Mouse (Mus musculus) hindbrain, embryonic 12.5 days (tissue): ENCODE data around the gene Sucnr1. TPM values are rescaled to one million over a fixed set of nuclear protein-coding genes. Genes with fewer than 3 reads are reported as not detected.
"Not testable (repeated sequence)": the region's sequence is repeated elsewhere in the genome, so short reads cannot be mapped to it uniquely, and the experiment has no call there.

ENCODE experiments used
- ATAC-seq: fragments of 200-750 bp; cut with Nextera tagmentation; 2 replicates; pipeline ENCODE4 v1.8.0; 2017; ENCODE audit warnings: moderate TSS enrichment; ENCODE audit not compliant: low FRiP score
- H3K27ac ChIP-seq: fragments of 300-500 bp; sonication (generic); 2 replicates; pipeline ENCODE4 v1.5.1; 2016; ENCODE audit warnings: mild to moderate bottlenecking
- H3K27me3 ChIP-seq: fragments of 300-500 bp; sonication (generic); 2 replicates; pipeline ENCODE4 v1.6.1; 2016; ENCODE audit warnings: mild to moderate bottlenecking
- H3K36me3 ChIP-seq: fragments of 300-500 bp; sonication (generic); 2 replicates; pipeline ENCODE4 v1.6.1; 2016; ENCODE audit warnings: mild to moderate bottlenecking
- H3K4me1 ChIP-seq: fragments of 300-500 bp; sonication (generic); 2 replicates; pipeline ENCODE4 v1.6.1; 2016
- H3K4me2 ChIP-seq: fragments of 300-500 bp; sonication (generic); replicated peaks from 2 replicates; pipeline ENCODE4 v1.6.1; 2016; ENCODE audit warnings: mild to moderate bottlenecking
- H3K4me3 ChIP-seq: fragments of 300-500 bp; sonication (generic); 2 replicates; pipeline ENCODE4 v1.5.1; 2016; ENCODE audit warnings: mild to moderate bottlenecking
- H3K9ac ChIP-seq: fragments of 300-500 bp; sonication (generic); 2 replicates; pipeline ENCODE4 v1.6.1; 2016; ENCODE audit warnings: mild to moderate bottlenecking, moderate library complexity
- H3K9me3 ChIP-seq: fragments of 300-500 bp; sonication (generic); replicated peaks from 2 replicates; pipeline ENCODE4 v1.6.1; 2016; ENCODE audit warnings: mild to moderate bottlenecking
- WGBS: fragments of 180-500 bp; shearing (Covaris S2); methylation state at CpG from one replicate; pipeline ENCODE4 v1.1.7; 2016; 5-methylcytosine and 5-hydroxymethylcytosine counted together
- polyA plus RNA-seq: library from polyadenylated mRNA; unstranded; fragments of >200 nt; fragmentation: Nextera tagmentation; extraction: Ambion mirVana; gene quantifications from 2 replicates; pipeline ENCODE4 v1.2.1, GENCODE M21; 2016

Gene Sucnr1
- polyA plus RNA-seq, 1 experiment from 2014 or later = not detected

DNA sequence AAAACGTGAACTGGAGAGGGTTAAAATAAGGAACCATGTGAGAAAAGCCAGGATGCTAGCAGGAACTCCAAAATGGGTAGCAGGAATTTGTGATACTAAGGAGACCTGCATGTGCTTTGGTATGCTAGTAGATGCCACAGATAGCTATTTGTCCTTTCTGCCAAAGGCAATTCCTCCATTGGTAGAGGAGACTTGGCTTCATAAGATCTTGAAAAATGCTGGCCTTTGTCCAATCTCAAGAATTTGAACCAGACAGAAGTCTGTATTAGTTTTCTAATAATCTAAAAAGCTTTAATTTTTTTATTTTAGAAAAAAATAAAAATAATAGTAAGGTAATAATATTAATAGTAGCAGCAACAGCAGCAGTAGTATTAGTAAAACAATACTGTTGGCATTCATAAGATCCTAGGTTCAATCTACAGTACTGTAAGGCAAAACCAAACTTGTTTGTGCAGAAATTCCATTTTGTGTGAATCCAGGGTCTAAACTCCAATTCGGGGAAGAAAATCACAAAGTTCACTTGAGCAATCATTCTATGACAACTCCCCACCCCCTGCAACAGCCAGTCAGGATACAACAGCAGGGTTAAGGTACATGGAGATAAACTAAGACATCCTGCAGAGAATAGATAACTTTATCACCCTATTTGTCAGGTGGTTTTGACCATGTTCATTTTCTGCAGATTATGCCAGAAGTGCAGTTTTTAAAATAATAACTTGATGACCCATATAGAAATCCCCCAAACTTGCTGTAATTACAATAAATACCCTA is 12.9 kb downstream of the Sucnr1 start:
- no peak for ATAC-seq
- Histone ChIP-seq H3K27ac (no peak overlapping the region), H3K4me3 (no peak overlapping the region), H3K9me3 (no peaks in the 10 kb centered on the region), H3K36me3 (no peaks in the 10 kb centered on the region), H3K9ac (no peak overlapping the region), H3K4me2 (no peak overlapping the region), H3K4me1 (no peaks in the 10 kb centered on the region), H3K27me3 (no peaks in the 10 kb centered on the region)
- 62% methylated on average over 2 of the region's 2 CpGs for WGBS

DNA sequence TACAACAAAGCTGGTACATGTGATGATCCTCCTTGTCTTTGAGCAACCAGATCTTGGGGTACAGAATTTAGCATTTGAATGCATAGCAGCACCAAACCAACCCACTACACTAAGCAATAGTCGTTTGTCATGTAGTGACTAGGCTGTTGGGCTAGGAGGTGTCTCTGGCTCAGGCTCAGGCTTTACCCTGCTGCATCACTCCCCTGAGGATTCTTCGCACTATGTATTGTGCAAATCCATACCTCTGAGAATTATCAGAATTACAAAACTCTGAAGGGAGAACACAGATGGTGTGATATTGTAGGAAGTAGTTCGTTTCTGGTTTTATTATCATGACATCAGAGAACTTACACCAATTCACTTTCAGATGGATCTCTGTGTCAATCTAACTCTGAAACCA is 15.3 kb downstream of the Sucnr1 start:
- Histone ChIP-seq H3K4me3 (no peak overlapping the region), H3K27me3 (no peaks in the 10 kb centered on the region), H3K4me1 (no peaks in the 10 kb centered on the region), H3K9ac (no peak overlapping the region), H3K4me2 (no peak overlapping the region), H3K36me3 (no peaks in the 10 kb centered on the region), H3K27ac (no peak overlapping the region), H3K9me3 (no peaks in the 10 kb centered on the region)
- WGBS = 77% methylated on average over 3 of the region's 3 CpGs
- ATAC-seq = no peak

DNA sequence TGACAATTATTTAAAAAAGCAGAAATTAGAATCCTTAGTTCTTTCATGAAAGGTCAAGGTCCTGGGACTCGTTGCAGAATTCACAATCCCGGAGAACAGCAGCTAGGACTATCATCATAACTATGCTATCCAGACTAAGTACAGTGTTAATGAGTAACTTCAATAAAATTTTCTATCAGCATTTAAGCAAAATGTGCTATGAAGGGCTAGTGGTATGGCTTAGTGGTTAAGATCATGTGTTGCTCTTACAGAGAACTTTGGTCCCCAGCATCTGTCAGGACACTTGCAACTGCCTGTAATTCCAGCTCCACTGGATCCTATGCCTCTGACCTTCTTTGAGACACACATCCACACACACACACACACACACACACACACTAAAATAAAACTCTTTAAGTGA is 15.8 kb downstream of the Sucnr1 start:
- Histone ChIP-seq H3K4me3 (no peak overlapping the region), H3K4me2 (no peak overlapping the region), H3K27me3 (no peaks in the 10 kb centered on the region), H3K9ac (no peak overlapping the region), H3K36me3 (no peaks in the 10 kb centered on the region), H3K4me1 (no peaks in the 10 kb centered on the region), H3K9me3 (no peaks in the 10 kb centered on the region), H3K27ac (no peak overlapping the region)
- no peak for ATAC-seq
- WGBS = 94% methylated on average over 2 of the region's 2 CpGs

DNA sequence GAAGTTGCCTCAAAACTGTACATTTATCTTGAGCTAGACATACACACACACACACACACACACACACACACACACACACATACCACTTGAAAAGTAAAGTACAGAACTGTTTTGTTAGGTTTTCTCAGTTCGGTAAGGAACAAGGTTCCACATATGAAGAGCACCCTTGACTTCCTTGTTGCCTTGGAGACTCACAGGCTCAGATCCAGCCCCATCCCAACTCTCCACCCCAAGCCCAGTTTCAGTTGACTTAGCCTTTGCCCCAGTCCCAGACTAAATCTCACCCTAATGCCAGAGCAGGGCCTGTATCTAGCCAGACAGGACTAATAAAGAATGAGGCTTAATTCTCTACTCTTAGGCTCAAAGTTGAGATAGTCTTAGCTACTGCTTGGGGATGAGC is 16.9 kb downstream of the Sucnr1 start:
- Histone ChIP-seq H3K4me1 (no peaks in the 10 kb centered on the region), H3K27me3 (no peaks in the 10 kb centered on the region), H3K4me3 (no peak overlapping the region), H3K4me2 (no peak overlapping the region), H3K36me3 (no peaks in the 10 kb centered on the region), H3K27ac (no peak overlapping the region), H3K9ac (no peak overlapping the region), H3K9me3 (no peaks in the 10 kb centered on the region)
- WGBS = 80% methylated on average over 1 of the region's 1 CpGs
- ATAC-seq = no peak

DNA sequence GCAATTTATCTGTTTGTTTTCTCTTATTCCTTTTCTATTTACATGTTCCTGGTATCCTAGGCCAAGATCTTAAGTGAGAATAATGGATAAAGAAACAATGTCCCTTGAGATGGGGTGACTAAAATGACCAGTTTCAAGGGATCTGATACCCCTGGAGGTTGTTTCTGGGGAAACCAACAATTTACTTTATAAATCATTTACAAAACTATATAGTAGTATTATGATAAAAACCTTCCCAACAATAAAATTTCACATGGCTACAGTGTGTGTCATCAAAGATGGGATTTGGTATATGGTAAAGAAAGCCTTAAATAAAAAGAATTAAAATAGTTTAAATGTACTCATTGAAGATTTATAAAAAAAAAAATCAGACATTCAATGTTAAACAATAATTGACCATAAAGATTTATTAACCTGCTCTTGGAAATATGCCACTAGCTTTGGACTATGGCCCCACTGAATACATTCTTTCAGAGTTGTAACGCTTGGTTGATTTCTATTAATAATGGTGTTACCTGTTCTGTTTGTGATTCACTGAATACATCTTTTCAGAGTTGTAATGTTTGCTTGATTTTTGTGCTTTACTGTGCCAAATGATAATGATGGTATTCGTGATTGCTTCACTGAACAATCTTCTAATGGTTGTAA is 22.9 kb downstream of the Sucnr1 start:
- 93% methylated on average over 2 of the region's 2 CpGs for WGBS
- H3K9ac ChIP-seq = no peak overlapping the region

DNA sequence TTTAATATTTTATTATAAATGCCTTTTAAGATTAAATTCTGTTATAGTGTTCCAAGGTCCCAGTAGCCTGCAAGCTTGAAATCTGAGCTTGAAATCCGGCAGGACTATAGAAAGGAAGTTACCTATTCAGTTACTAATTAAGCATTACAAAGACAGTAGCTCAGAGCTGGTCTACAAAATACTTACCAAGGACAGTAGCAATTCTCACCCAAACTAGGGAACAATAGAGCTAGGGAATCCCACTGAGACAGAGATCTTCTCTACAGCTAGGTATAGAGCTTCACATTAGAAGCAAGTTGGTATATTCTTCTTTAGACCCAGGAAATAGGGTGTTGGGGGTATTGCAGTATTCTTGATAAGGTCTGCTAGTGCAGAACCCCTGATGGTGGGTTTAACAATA is 24.8 kb downstream of the Sucnr1 start:
- H3K27ac ChIP-seq, H3K36me3 ChIP-seq, H3K4me3 ChIP-seq, H3K9ac ChIP-seq, H3K27me3 ChIP-seq, H3K4me1 ChIP-seq, H3K9me3 ChIP-seq, H3K4me2 ChIP-seq, ATAC-seq: not testable (repeated sequence)
- WGBS = 43% methylated on average over 1 of the region's 1 CpGs

More for the DNA sequence above, 22.9 kb downstream of the Sucnr1 start:
- Histone ChIP-seq H3K4me1 (no peaks in the 10 kb centered on the region), H3K9me3 (no peaks in the 10 kb centered on the region), H3K4me2 (no peak overlapping the region), H3K27ac (no peak overlapping the region), H3K27me3 (no peaks in the 10 kb centered on the region), H3K4me3 (no peak overlapping the region), H3K36me3 (no peaks in the 10 kb centered on the region)
- ATAC-seq = no peak

DNA sequence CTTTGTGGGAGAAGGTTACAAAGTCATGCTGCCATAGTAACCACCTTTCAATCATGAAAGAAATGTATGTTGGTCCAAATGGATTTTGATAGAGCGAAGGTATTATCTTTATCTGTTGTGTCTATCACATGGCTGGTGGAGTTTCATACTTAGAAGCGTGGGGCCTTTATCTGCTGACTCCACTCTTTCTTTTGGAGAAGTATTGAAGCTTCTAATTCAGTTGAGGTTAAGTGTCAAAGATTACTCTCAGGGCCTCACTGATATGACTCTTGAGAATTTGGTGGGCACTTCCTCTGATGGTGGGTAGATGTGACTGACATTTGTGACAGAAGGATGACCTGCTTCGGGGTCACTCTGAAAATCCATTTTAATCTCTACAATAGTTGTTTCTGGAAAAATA is 26.1 kb downstream of the Sucnr1 start:
- no peak overlapping the region for H3K27ac ChIP-seq
- H3K4me2 ChIP-seq = no peak overlapping the region
- no peaks in the 10 kb centered on the region for H3K9me3 ChIP-seq
- H3K4me3 ChIP-seq = no peak overlapping the region
- no peak for ATAC-seq
- no peaks in the 10 kb centered on the region for H3K27me3 ChIP-seq
- H3K9ac ChIP-seq = no peak overlapping the region
- no peaks in the 10 kb centered on the region for H3K4me1 ChIP-seq
- 94% methylated on average over 3 of the region's 3 CpGs for WGBS
- H3K36me3 ChIP-seq = no peaks in the 10 kb centered on the region

DNA sequence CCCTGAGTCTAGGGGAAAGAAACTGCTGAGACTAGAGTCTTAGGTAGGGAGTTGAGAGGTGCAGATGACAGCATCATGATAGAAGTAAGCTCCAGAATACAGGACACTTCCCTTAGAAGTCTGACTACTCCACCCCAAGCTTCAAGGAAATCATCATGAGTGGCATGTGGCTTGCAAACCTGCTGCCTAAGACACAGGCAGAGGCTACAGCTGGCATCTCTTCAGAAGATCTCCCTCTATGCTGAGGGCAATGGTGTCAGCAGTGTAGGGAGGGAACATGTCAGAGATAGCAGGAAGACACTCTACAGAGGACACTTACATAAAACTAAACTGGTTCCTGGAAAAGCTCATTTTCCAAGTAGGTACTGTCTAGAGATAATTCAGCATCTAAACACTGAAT is 27.1 kb downstream of the Sucnr1 start:
- ATAC-seq = no peak
- no peaks in the 10 kb centered on the region for H3K9me3 ChIP-seq
- H3K4me3 ChIP-seq = no peak overlapping the region
- H3K4me1 ChIP-seq = no peaks in the 10 kb centered on the region
- no peaks in the 10 kb centered on the region for H3K27me3 ChIP-seq
- H3K27ac ChIP-seq = no peak overlapping the region
- H3K36me3 ChIP-seq = no peaks in the 10 kb centered on the region
- H3K9ac ChIP-seq = no peak overlapping the region
- H3K4me2 ChIP-seq = no peak overlapping the region

DNA sequence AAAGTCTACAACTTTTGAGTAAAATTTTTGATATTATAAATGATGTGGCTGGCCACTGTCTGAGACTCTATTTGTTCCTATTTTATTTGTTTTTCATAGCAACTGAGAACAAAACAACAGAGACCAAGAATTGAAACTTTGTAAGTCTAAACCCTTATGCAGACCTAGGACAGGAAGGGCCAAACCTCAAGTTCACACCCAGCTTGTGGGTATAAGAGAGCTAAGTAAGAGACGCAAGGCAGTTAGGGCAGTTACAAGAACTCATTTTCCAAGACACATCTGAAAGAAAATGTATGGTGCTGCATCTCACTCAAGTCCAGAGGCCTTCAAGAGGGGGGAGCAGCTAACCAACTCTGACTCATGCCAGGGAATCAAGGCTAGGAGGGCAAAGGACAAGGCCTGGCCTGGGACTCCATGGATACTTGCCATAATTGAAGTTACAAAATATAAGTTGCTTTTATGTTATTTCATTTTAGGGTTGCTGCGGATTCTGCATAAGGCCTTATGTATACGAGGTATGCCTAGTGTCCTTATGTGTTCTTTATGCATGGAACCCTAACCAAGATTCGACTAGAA is 29.6 kb downstream of the Sucnr1 start:
- Histone ChIP-seq H3K9ac (no peak overlapping the region), H3K4me3 (no peak overlapping the region), H3K4me2 (no peak overlapping the region), H3K4me1 (no peaks in the 10 kb centered on the region), H3K27me3 (no peaks in the 10 kb centered on the region), H3K36me3 (no peaks in the 10 kb centered on the region), H3K9me3 (no peaks in the 10 kb centered on the region), H3K27ac (no peak overlapping the region)
- WGBS = 88% methylated on average over 4 of the region's 4 CpGs
- no peak for ATAC-seq

DNA sequence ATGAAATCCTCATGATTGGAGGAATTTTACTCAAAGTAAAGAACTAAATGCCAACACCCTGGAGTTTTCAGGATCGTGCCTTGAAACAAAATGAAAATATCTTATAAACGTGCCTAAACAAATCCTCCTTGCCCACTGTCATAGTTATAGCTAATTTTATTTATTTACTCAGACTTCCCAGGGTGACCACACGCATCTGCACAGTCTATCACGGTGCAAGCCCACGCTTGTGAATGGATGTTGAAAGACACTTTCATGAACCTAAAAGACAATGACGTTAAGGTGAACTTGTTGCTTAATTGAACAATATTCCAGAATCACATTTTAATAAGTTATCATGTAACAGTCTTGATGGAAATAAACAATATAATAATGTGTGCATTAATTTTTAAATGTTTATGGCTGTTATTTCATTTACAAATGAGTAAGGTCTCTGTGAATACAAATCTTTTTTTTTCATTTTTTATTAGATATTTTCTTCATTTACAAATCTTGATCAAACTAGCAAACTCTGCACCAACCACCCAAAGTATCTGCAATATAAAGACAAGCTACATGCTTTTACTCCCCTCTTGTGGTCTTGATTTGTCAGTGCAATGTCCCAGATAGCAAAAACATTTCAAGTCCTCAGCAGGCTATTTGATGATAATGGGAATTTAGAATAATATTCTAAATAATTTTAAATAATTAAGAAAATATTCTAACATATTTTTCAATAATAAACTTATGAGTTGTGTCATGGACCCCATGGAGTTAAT is 30.4 kb downstream of the Sucnr1 start:
- ATAC-seq = 0 out of 2 replicates have a peak, but pooled peaks have one; percentile 54
- Histone ChIP-seq H3K27ac (no peak overlapping the region), H3K4me1 (no peaks in the 10 kb centered on the region), H3K27me3 (no peaks in the 10 kb centered on the region), H3K4me2 (no peak overlapping the region), H3K9ac (no peak overlapping the region), H3K9me3 (no peaks in the 10 kb centered on the region), H3K4me3 (no peak overlapping the region), H3K36me3 (no peaks in the 10 kb centered on the region)
- WGBS = 81% methylated on average over 6 of the region's 6 CpGs

DNA sequence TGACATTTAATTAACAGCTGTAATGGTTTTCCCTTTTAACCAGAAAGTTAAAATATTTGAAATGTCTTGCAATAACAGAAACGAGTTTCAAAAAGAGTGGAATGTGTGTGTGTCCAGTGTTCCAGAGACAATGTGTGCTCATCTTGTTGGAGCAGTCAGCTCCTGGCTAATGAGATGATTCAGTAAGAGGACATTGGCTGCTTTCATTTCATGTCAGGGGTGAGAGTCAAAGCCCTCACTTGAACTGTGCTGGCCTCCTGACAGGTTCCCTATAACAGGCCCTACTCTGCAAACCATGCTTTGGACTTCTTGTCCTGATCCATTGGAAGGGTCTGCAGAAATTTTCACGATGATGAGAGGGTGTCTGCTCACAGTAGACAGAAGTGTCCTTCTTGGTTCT is 32.9 kb downstream of the Sucnr1 start:
- Histone ChIP-seq H3K4me2 (no peak overlapping the region), H3K36me3 (no peaks in the 10 kb centered on the region), H3K9me3 (no peaks in the 10 kb centered on the region), H3K9ac (no peak overlapping the region), H3K27me3 (no peaks in the 10 kb centered on the region), H3K4me3 (no peak overlapping the region), H3K27ac (no peak overlapping the region), H3K4me1 (no peaks in the 10 kb centered on the region)
- no peak for ATAC-seq
- 64% methylated on average over 2 of the region's 2 CpGs for WGBS

DNA sequence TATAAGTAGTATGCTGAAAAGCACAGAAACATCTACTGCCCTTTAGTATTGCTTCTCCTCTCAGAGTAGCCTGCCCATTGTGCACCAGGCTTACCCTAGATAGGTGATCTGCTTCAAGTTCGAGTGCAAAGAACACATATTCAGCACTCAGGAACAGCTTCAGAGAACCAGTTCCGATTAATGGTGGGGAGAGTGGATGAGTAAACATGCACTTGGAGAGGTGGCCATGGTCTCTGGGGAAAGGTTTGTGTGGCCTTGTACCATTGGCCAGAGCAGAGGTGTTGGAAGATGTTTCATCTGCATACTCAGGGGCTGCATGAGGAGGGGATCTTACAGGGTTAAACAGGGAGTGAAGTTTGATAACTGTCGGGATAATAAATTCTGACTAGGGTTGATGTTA is 39.8 kb downstream of the Sucnr1 start:
- no peak for ATAC-seq
- Histone ChIP-seq H3K4me2 (no peak overlapping the region), H3K27me3 (no peaks in the 10 kb centered on the region), H3K9ac (no peak overlapping the region), H3K27ac (no peak overlapping the region), H3K4me3 (no peak overlapping the region), H3K4me1 (no peaks in the 10 kb centered on the region), H3K9me3 (no peaks in the 10 kb centered on the region), H3K36me3 (no peaks in the 10 kb centered on the region)
- WGBS = 84% methylated on average over 3 of the region's 3 CpGs
